Mouse (Mus musculus) megakaryocyte, embryonic 14.5 days (primary cell): ENCODE data around the gene Kif5a.

Source experiments
- FLI1 ChIP-seq: IDR thresholded peaks from 2 replicates; pipeline ENCODE4 v1.6.1; 2012; ENCODE audit warnings: low read length, inconsistent platforms, mixed read lengths
- GATA1 ChIP-seq: IDR thresholded peaks from 3 replicates; pipeline ENCODE4 v1.6.1; 2012; ENCODE audit warnings: mixed read lengths, low read length, inconsistent platforms, borderline replicate concordance

DNA sequence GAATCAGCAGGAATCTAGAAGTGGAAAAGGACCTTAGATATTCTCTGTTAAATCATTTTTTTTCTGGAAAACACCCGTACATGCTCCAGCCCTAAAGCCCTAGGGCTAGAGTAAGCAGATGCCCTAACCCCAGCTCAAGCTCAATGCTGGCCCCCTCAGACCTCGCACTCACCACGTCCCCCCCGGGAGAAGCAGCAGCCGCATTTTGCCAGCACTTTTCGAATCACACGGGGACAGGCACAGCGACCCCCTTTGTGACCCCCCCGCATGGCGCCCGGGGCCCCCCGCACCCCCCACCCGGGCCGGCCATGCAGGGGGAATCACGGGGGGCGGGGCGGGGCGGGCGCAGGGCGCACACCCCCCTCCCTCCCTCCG, 75.1 kb downstream of the Kif5a start:
- TF ChIP-seq GATA1, result no peak
- TF ChIP-seq FLI1, result no peak
